Mouse (Mus musculus) liver, postnatal 0 days (tissue): ENCODE measurements around the gene Olfr201.
"Not testable (repeated sequence)": the region's sequence is repeated elsewhere in the genome, so short reads cannot be mapped to it uniquely, and the experiment has no call there.

ENCODE experiments used
- CTCF ChIP-seq: sonication (generic); IDR thresholded peaks from 2 replicates; pipeline ENCODE4 v1.5.1; 2016; ENCODE audit warnings: antibody characterized with exemption, low read depth
- EP300 ChIP-seq: IDR thresholded peaks from 2 replicates; pipeline ENCODE4 v1.6.1; 2016; ENCODE audit warnings: antibody characterized with exemption, low read depth, mild to moderate bottlenecking

DNA sequence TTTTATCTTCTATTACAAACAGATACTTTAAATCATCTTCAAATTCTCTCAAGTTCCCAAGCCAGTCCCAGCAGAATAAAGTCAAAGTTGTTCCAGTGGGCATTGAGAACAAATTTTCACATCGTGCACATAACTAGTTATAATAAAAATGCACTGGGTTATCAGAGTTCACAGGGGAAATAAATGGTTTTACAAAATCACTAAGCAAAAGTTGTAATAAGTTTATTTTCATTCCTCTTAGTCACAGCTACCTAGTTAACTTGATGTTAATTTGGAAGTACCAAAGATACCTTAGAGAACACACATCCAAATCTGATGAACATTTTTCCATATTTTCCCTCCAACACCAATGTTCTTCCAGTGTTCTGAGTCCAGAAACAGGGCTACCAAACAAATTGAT, 52.8 kb downstream of the Olfr201 start, which contains the start of gene Olfr199:
- TF ChIP-seq CTCF, EP300: not testable (repeated sequence)
